Mouse (Mus musculus) megakaryocyte, embryonic 14.5 days (primary cell): ENCODE results near the gene Gli1. TPM values are rescaled to one million over a fixed set of nuclear protein-coding genes. Genes with fewer than 3 reads are reported as not detected.

Experiments used
- H3K27me3 ChIP-seq: replicated peaks from 2 replicates; pipeline ENCODE3; 2012; ENCODE audit warnings: inconsistent platforms
- H3K36me3 ChIP-seq: replicated peaks from 2 replicates; pipeline ENCODE3; 2012; ENCODE audit warnings: low read length, inconsistent platforms, mixed read lengths
- H3K4me1 ChIP-seq: 2 replicates; pipeline ENCODE4 v1.6.1; 2012; ENCODE audit warnings: inconsistent platforms
- H3K4me3 ChIP-seq: replicated peaks from 2 replicates; pipeline ENCODE3; 2012; ENCODE audit warnings: moderate library complexity, mild to moderate bottlenecking, inconsistent platforms
- H3K9me3 ChIP-seq: 2 replicates; pipeline ENCODE4 v1.6.1; 2012; ENCODE audit warnings: inconsistent platforms
- FLI1 ChIP-seq: IDR thresholded peaks from 2 replicates; pipeline ENCODE4 v1.6.1; 2012; ENCODE audit warnings: low read length, inconsistent platforms, mixed read lengths
- GATA1 ChIP-seq: IDR thresholded peaks from 3 replicates; pipeline ENCODE4 v1.6.1; 2012; ENCODE audit warnings: mixed read lengths, low read length, inconsistent platforms, borderline replicate concordance
- polyA plus RNA-seq: library from polyadenylated mRNA; stranded (reverse); fragments of >175 nt; gene quantifications from 2 replicates; pipeline ENCODE4 v1.2.3, GENCODE M21; 2012; ENCODE audit warnings: low replicate concordance; ENCODE audit not compliant: insufficient read depth

The Gli1 gene
- polyA plus RNA-seq, 1 experiment: 0.02 TPM

- H3K36me3 ChIP-seq: peaks cover 4% of the 10 kb centered on the region
- TF ChIP-seq GATA1: no peak
- TF ChIP-seq FLI1: no peak
- H3K4me1 ChIP-seq: peaks cover 18% of the 10 kb centered on the region
- H3K9me3 ChIP-seq: peaks cover 5% of the 10 kb centered on the region
- no peak overlapping the region for H3K4me3 ChIP-seq
- H3K27me3 ChIP-seq: peaks cover 46% of the 10 kb centered on the region
Observed at GRCm38 (mm10) chr10:127335271-127335670, 6.5 kb downstream of the Gli1 start.

GRCm38 (mm10) chr10:127333152-127333551 lies 8.6 kb downstream of the Gli1 start:
- peaks cover 24% of the 10 kb centered on the region for H3K36me3 ChIP-seq
- H3K4me3 ChIP-seq: no peak overlapping the region
- peaks cover 5% of the 10 kb centered on the region for H3K9me3 ChIP-seq
- peaks cover 13% of the 10 kb centered on the region for H3K4me1 ChIP-seq
- TF ChIP-seq GATA1: no peak
- TF ChIP-seq FLI1: no peak
- H3K27me3 ChIP-seq: peaks cover 46% of the 10 kb centered on the region

- H3K27me3 ChIP-seq: peaks cover 41% of the 10 kb centered on the region
- peaks cover 32% of the 10 kb centered on the region for H3K36me3 ChIP-seq
- no peak for TF ChIP-seq GATA1
- TF ChIP-seq FLI1: no peak
- no peak overlapping the region for H3K4me3 ChIP-seq
- peaks cover 5% of the 10 kb centered on the region for H3K9me3 ChIP-seq
- H3K4me1 ChIP-seq: peaks cover 13% of the 10 kb centered on the region
Observed at GRCm38 (mm10) chr10:127332211-127332874, 9.4 kb downstream of the Gli1 start.

GRCm38 (mm10) chr10:127330212-127330611 lies 11.6 kb downstream of the Gli1 start:
- peaks cover 33% of the 10 kb centered on the region for H3K4me1 ChIP-seq
- no peak overlapping the region for H3K4me3 ChIP-seq
- peaks cover 34% of the 10 kb centered on the region for H3K36me3 ChIP-seq
- TF ChIP-seq FLI1 (no peak), GATA1 (no peak)
- peaks cover 5% of the 10 kb centered on the region for H3K9me3 ChIP-seq
- H3K27me3 ChIP-seq: peaks cover 39% of the 10 kb centered on the region

- Histone ChIP-seq H3K4me3 (peak overlapping the region; percentile 95), H3K36me3 (peaks cover 34% of the 10 kb centered on the region), H3K9me3 (peaks cover 5% of the 10 kb centered on the region), H3K27me3 (peaks cover 34% of the 10 kb centered on the region), H3K4me1 (peaks cover 58% of the 10 kb centered on the region)
- TF ChIP-seq GATA1 (no peak), FLI1 (no peak)
Observed at GRCm38 (mm10) chr10:127327461-127328145, 14.2 kb downstream of the Gli1 start.

GRCm38 (mm10) chr10:127326828-127327227 lies 14.9 kb downstream of the Gli1 start:
- peak overlapping the region; percentile 95 for H3K4me3 ChIP-seq
- peaks cover 62% of the 10 kb centered on the region for H3K4me1 ChIP-seq
- H3K36me3 ChIP-seq: peaks cover 34% of the 10 kb centered on the region
- no peaks in the 10 kb centered on the region for H3K9me3 ChIP-seq
- H3K27me3 ChIP-seq: peaks cover 29% of the 10 kb centered on the region
- no peak for TF ChIP-seq GATA1
- no peak for TF ChIP-seq FLI1

- H3K9me3 ChIP-seq: no peaks in the 10 kb centered on the region
- TF ChIP-seq FLI1: no peak
- no peak for TF ChIP-seq GATA1
- peaks cover 28% of the 10 kb centered on the region for H3K27me3 ChIP-seq
- H3K4me3 ChIP-seq: peak overlapping the region; percentile 95
- H3K36me3 ChIP-seq: peaks cover 34% of the 10 kb centered on the region
- peaks cover 68% of the 10 kb centered on the region for H3K4me1 ChIP-seq
Observed at GRCm38 (mm10) chr10:127326017-127326801, 15.6 kb downstream of the Gli1 start.

- peak overlapping the region; percentile 95 for H3K4me3 ChIP-seq
- peaks cover 32% of the 10 kb centered on the region for H3K36me3 ChIP-seq
- TF ChIP-seq FLI1: no peak
- no peak for TF ChIP-seq GATA1
- H3K27me3 ChIP-seq: peaks cover 26% of the 10 kb centered on the region
- H3K4me1 ChIP-seq: peaks cover 74% of the 10 kb centered on the region
- no peaks in the 10 kb centered on the region for H3K9me3 ChIP-seq
Observed at GRCm38 (mm10) chr10:127325454-127326016, 16.2 kb downstream of the Gli1 start.

GRCm38 (mm10) chr10:127324495-127324894 lies 17.3 kb downstream of the Gli1 start:
- no peaks in the 10 kb centered on the region for H3K9me3 ChIP-seq
- H3K4me1 ChIP-seq: peaks cover 76% of the 10 kb centered on the region
- H3K4me3 ChIP-seq: peak overlapping the region; percentile 85
- peaks cover 23% of the 10 kb centered on the region for H3K27me3 ChIP-seq
- TF ChIP-seq GATA1: no peak
- no peak for TF ChIP-seq FLI1
- H3K36me3 ChIP-seq: peaks cover 22% of the 10 kb centered on the region
